8 mouse cellular contexts compared by ENCODE assay signal in genomic region chr13:3537594-3538222, GRCm38 (mm10). TPM values are rescaled to one million over a fixed set of nuclear protein-coding genes. Genes with fewer than 3 reads are reported as not detected.
DNase-seq lines count a peak whose midpoint lies in the region; ATAC-seq and TF ChIP-seq lines count a peak whose summit lies in the region.

TSS of gene Gdi2 (plus strand) at chr13:3538063.

- H3K9me3 ChIP-seq in erythroblast, embryonic 14.5 days (ENCODE audit: control insufficient read depth, low read length) = no peaks in the 10 kb centered on the region
- H3K9me3 ChIP-seq in heart, embryonic 12.5 days (replicated peaks) = no peaks in the 10 kb centered on the region
- H3K9me3 ChIP-seq in kidney, postnatal 0 days (replicated peaks; ENCODE audit: low read length) = no peaks in the 10 kb centered on the region
- no peaks in the 10 kb centered on the region for H3K9me3 ChIP-seq in liver, embryonic 11.5 days (ENCODE audit: control insufficient read depth, low read length)
- H3K9me3 ChIP-seq in stomach, embryonic 14.5 days (ENCODE audit: control insufficient read depth, low read depth, low read length) = no peaks in the 10 kb centered on the region

- H3K4me3 ChIP-seq in C2C12 (ENCODE audit: insufficient read depth, poor library complexity, severe bottlenecking) = peak within 1 kb of the TSS; percentile 67
- H3K4me3 ChIP-seq in erythroblast, embryonic 14.5 days (replicated peaks) = peak within 1 kb of the TSS; percentile 89
- H3K4me3 ChIP-seq in heart, embryonic 12.5 days = peak within 1 kb of the TSS; percentile 96
- H3K4me3 ChIP-seq in kidney, postnatal 0 days (replicated peaks; ENCODE audit: low read depth, low read length) = peak within 1 kb of the TSS; percentile 94
- peak within 1 kb of the TSS; percentile 85 for H3K4me3 ChIP-seq in liver, embryonic 11.5 days (ENCODE audit: low read depth, low read length)
- peak within 1 kb of the TSS; percentile 94 for H3K4me3 ChIP-seq in stomach, embryonic 14.5 days (ENCODE audit: low read depth, low read length)

- peak within 1 kb of the TSS; percentile 99 for H3ac ChIP-seq in C2C12 (ENCODE audit: control insufficient read depth, insufficient read length, low read depth)

- peak; percentile 99 for ATAC-seq in heart, embryonic 12.5 days (ENCODE audit: insufficient number of reproducible peaks, low FRiP score)
- peak; percentile 98 for ATAC-seq in kidney, postnatal 0 days (replicated peaks; ENCODE audit: low FRiP score, low read depth)
- ATAC-seq in liver, embryonic 11.5 days (replicated peaks; ENCODE audit: low FRiP score) = peak; percentile 96
- peak; percentile 97 for ATAC-seq in stomach, embryonic 14.5 days (ENCODE audit: insufficient number of reproducible peaks, insufficient read depth, low FRiP score, low read depth)

- peaks cover 4% of the 10 kb centered on the region for H3K36me3 ChIP-seq in C2C12 (ENCODE audit: control insufficient read depth, insufficient read depth)
- H3K36me3 ChIP-seq in erythroblast, embryonic 14.5 days (ENCODE audit: control insufficient read depth) = peaks cover 7% of the 10 kb centered on the region
- no peaks in the 10 kb centered on the region for H3K36me3 ChIP-seq in heart, embryonic 12.5 days
- H3K36me3 ChIP-seq in kidney, postnatal 0 days (ENCODE audit: insufficient read depth, low read length) = no peaks in the 10 kb centered on the region
- H3K36me3 ChIP-seq in liver, embryonic 11.5 days (ENCODE audit: control insufficient read depth, insufficient read depth, low read length) = no peaks in the 10 kb centered on the region
- no peaks in the 10 kb centered on the region for H3K36me3 ChIP-seq in stomach, embryonic 14.5 days (ENCODE audit: control insufficient read depth, insufficient read depth, low read length)

- peaks cover 46% of the 10 kb centered on the region for H3K79me3 ChIP-seq in C2C12 (ENCODE audit: low read depth)

- peak within 1 kb of the TSS; percentile 100 for H3K27ac ChIP-seq in heart, embryonic 12.5 days (ENCODE audit: poor library complexity, severe bottlenecking)
- peak within 1 kb of the TSS; percentile 100 for H3K27ac ChIP-seq in kidney, postnatal 0 days
- H3K27ac ChIP-seq in liver, embryonic 11.5 days (ENCODE audit: low read depth, low read length) = peak within 1 kb of the TSS; percentile 99
- peak within 1 kb of the TSS; percentile 99 for H3K27ac ChIP-seq in stomach, embryonic 14.5 days (ENCODE audit: low read length)

- peak within 1 kb of the TSS; percentile 98 for H3K9ac ChIP-seq in heart, embryonic 12.5 days
- H3K9ac ChIP-seq in kidney, postnatal 0 days (ENCODE audit: low read depth, low read length) = peak within 1 kb of the TSS; percentile 98
- H3K9ac ChIP-seq in liver, embryonic 11.5 days (ENCODE audit: low read depth, low read length) = peak within 1 kb of the TSS; percentile 96
- H3K9ac ChIP-seq in stomach, embryonic 14.5 days (replicated peaks; ENCODE audit: low read depth, low read length) = peak within 1 kb of the TSS; percentile 97

- WGBS in heart, embryonic 12.5 days = under 1% methylated on average over 41 of the region's 47 CpGs
- WGBS in kidney, postnatal 0 days = 1% methylated on average over 37 of the region's 47 CpGs
- WGBS in liver, embryonic 11.5 days = 0% methylated on average over 40 of the region's 47 CpGs
- under 1% methylated on average over 30 of the region's 47 CpGs for WGBS in stomach, embryonic 14.5 days

- peak; percentile 99 for DNase-seq in brain, embryonic 14.5 days (ENCODE audit: low read depth)
- DNase-seq in kidney, postnatal 0 days (ENCODE audit: low spot score) = peak; percentile 98
- DNase-seq in liver, embryonic 11.5 days (ENCODE audit: low spot score) = peak; percentile 89
- DNase-seq in naive thymus-derived CD4-positive, alpha-beta T cell, adult 2 months (ENCODE audit: low read depth) = peak; percentile 98

- peak; percentile 38; the same call in 1 of the 2 replicates for TF ChIP-seq POLR2A in brain, embryonic 14.5 days (IDR thresholded peaks at IDR 0.05; ENCODE audit: borderline replicate concordance, extremely low read depth, insufficient read depth, insufficient read length, poor library complexity, severe bottlenecking)

- H3K4me2 ChIP-seq in heart, embryonic 12.5 days = peak within 1 kb of the TSS; percentile 78
- peak within 1 kb of the TSS; percentile 75 for H3K4me2 ChIP-seq in kidney, postnatal 0 days (ENCODE audit: low read length)
- peak within 1 kb of the TSS; percentile 82 for H3K4me2 ChIP-seq in liver, embryonic 11.5 days
- peak within 1 kb of the TSS; percentile 70 for H3K4me2 ChIP-seq in stomach, embryonic 14.5 days (replicated peaks; ENCODE audit: low read depth, low read length)

- H3K27me3 ChIP-seq in C2C12 (ENCODE audit: control insufficient read depth, insufficient read depth, insufficient read length) = no peaks in the 10 kb centered on the region
- no peaks in the 10 kb centered on the region for H3K27me3 ChIP-seq in erythroblast, embryonic 14.5 days (ENCODE audit: control insufficient read depth)
- no peaks in the 10 kb centered on the region for H3K27me3 ChIP-seq in heart, embryonic 12.5 days (replicated peaks)
- H3K27me3 ChIP-seq in kidney, postnatal 0 days (ENCODE audit: insufficient read depth, low read length) = no peaks in the 10 kb centered on the region
- no peaks in the 10 kb centered on the region for H3K27me3 ChIP-seq in liver, embryonic 11.5 days (replicated peaks; ENCODE audit: control insufficient read depth, insufficient read depth, low read length)
- H3K27me3 ChIP-seq in stomach, embryonic 14.5 days (ENCODE audit: control insufficient read depth, insufficient read depth, low read length) = no peaks in the 10 kb centered on the region

- H3K4me1 ChIP-seq in erythroblast, embryonic 14.5 days (ENCODE audit: control insufficient read depth) = peaks cover 35% of the 10 kb centered on the region
- H3K4me1 ChIP-seq in heart, embryonic 12.5 days (replicated peaks) = peaks cover 19% of the 10 kb centered on the region
- no peaks in the 10 kb centered on the region; the same call in 1 of the 2 replicates for H3K4me1 ChIP-seq in kidney, postnatal 0 days (replicated peaks; ENCODE audit: insufficient read depth, low read length)
- peaks cover 17% of the 10 kb centered on the region for H3K4me1 ChIP-seq in liver, embryonic 11.5 days (replicated peaks; ENCODE audit: control insufficient read depth, insufficient read depth, low read length)
- peaks cover 20% of the 10 kb centered on the region; the same call in 1 of the 2 replicates for H3K4me1 ChIP-seq in stomach, embryonic 14.5 days (ENCODE audit: control insufficient read depth, insufficient read depth, low read length)

- no peak for TF ChIP-seq CTCF in C2C12 (IDR thresholded peaks at IDR 0.05; ENCODE audit: control insufficient read depth, insufficient read depth, insufficient read length)
- no peak for TF ChIP-seq CTCF in brain, embryonic 14.5 days (IDR thresholded peaks at IDR 0.05; ENCODE audit: borderline replicate concordance, extremely low read depth, insufficient read depth, insufficient read length)
- TF ChIP-seq CTCF in kidney, postnatal 0 days (IDR thresholded peaks at IDR 0.05; ENCODE audit: low read depth) = no peak

- peaks cover 48% of the 10 kb centered on the region for H3K79me2 ChIP-seq in C2C12 (ENCODE audit: control insufficient read depth, insufficient read depth)

TF ChIP-seq in C2C12, 6 proteins besides CTCF, POLR2A, EP300 and RAD21:
- TF ChIP-seq USF1 (IDR thresholded peaks at IDR 0.05; ENCODE audit: low read depth) (peak; percentile 54), CEBPB (IDR thresholded peaks at IDR 0.05; ENCODE audit: low read depth) (no peak), MAX (IDR thresholded peaks at IDR 0.05) (peak; percentile 91), FOSL1 (IDR thresholded peaks at IDR 0.05; ENCODE audit: insufficient read depth, low read length, poor library complexity, severe bottlenecking) (no peak)

RNA-seq across cellular contexts. Expression of gene Gdi2, which starts in this region (rescaled TPM):
- polyA plus RNA-seq in C2C12 (2012; fragmentation: generic; extraction: Trizol) = 283 TPM
- polyA plus RNA-seq in brain, embryonic 14.5 days (2012; rRNA removed) = 260 and 306 TPM in 2 replicates
- polyA plus RNA-seq in erythroblast, embryonic 14.5 days (2012) = 6.2 and 7.3 TPM in 2 replicates
- polyA plus RNA-seq in heart, embryonic 12.5 days (2016; fragmentation: Nextera tagmentation; extraction: Ambion mirVana) = 333 and 345 TPM in 2 replicates
- 398 and 440 TPM in 2 replicates for polyA plus RNA-seq in kidney, postnatal 0 days (2015; fragmentation: Nextera tagmentation; extraction: Ambion mirVana)
- 354 and 364 TPM in 2 replicates for polyA plus RNA-seq in liver, embryonic 11.5 days (2014; fragmentation: Nextera tagmentation; extraction: Ambion mirVana)
- polyA plus RNA-seq in stomach, embryonic 14.5 days (2014; fragmentation: Nextera tagmentation; extraction: Ambion mirVana) = 450 and 468 TPM in 2 replicates

Comparison
In these comparisons a context has a peak if more than half of its experiments do, and no peak if none do; other contexts are left out.
1. Peak in every context shown above with its lines: DNase-seq, ATAC-seq, H3K4me3 ChIP-seq and H3K27ac ChIP-seq.
2. RNA of gene Gdi2 (polyA plus RNA-seq): 450 to 468 TPM in stomach, embryonic 14.5 days, 398 to 440 TPM in kidney, postnatal 0 days, 354 to 364 TPM in liver, embryonic 11.5 days, 333 to 345 TPM in heart, embryonic 12.5 days, 260 to 306 TPM in brain, embryonic 14.5 days and 283 TPM in C2C12 (single experiment); 6.2 to 7.3 TPM in erythroblast, embryonic 14.5 days; every median in the first group is over 10 times any median in the second.